Mouse (Mus musculus): ENCODE measurements around the gene Pkm. TPM values are rescaled to one million over a fixed set of nuclear protein-coding genes. Genes with fewer than 3 reads are reported as not detected.

The Pkm gene
- total and polyA plus RNA-seq, 2 experiments from 2014 or later: 883 to 945 TPM

- Histone ChIP-seq H3K4me3 (ENCODE audit: low read length) (no peak overlapping the region), H3K27me3 (ENCODE audit: insufficient read depth, low read length) (no peaks in the 10 kb centered on the region), H3K27ac (no peak overlapping the region), H3K36me3 (ENCODE audit: insufficient read depth, low read length) (peaks cover 93% of the 10 kb centered on the region), H3K4me2 (ENCODE audit: low read depth, low read length) (no peak overlapping the region), H3K9ac (replicated peaks; ENCODE audit: low read length) (no peak overlapping the region), H3K9me3 (ENCODE audit: low read length) (no peaks in the 10 kb centered on the region), H3K4me1 (ENCODE audit: insufficient read depth, low read length) (no peaks in the 10 kb centered on the region)
- no peak for TF ChIP-seq CTCF (IDR thresholded peaks at IDR 0.05; ENCODE audit: low read depth)
- DNase-seq (ENCODE audit: low spot score) (no peak), ATAC-seq (no peak)
- 81% methylated on average over 12 of the region's 12 CpGs for WGBS
Observed at GRCm38 (mm10) chr9:59672195-59672894, 16.2 kb downstream of the Pkm start.

GRCm38 (mm10) chr9:59673427-59673826 lies 17.3 kb downstream of the Pkm start:
- H3K9ac ChIP-seq (replicated peaks; ENCODE audit: low read length): no peak overlapping the region; the same call in 1 of the 2 replicates
- no peak overlapping the region for H3K4me2 ChIP-seq (ENCODE audit: low read depth, low read length)
- H3K27me3 ChIP-seq (ENCODE audit: insufficient read depth, low read length): no peaks in the 10 kb centered on the region
- no peak for ATAC-seq
- no peak for DNase-seq (ENCODE audit: low spot score)
- no peak overlapping the region for H3K27ac ChIP-seq
- no peak for TF ChIP-seq CTCF (IDR thresholded peaks at IDR 0.05; ENCODE audit: low read depth)
- no peak overlapping the region for H3K4me3 ChIP-seq (ENCODE audit: low read length)
- no peaks in the 10 kb centered on the region for H3K9me3 ChIP-seq (ENCODE audit: low read length)
- no peaks in the 10 kb centered on the region for H3K4me1 ChIP-seq (ENCODE audit: insufficient read depth, low read length)
- WGBS: 74% methylated on average over 2 of the region's 2 CpGs
- H3K36me3 ChIP-seq (ENCODE audit: insufficient read depth, low read length): peaks cover 93% of the 10 kb centered on the region

GRCm38 (mm10) chr9:59675598-59675997 lies 19.4 kb downstream of the Pkm start:
- no peak for ATAC-seq
- H3K9me3 ChIP-seq (ENCODE audit: low read length): no peaks in the 10 kb centered on the region
- no peaks in the 10 kb centered on the region for H3K27me3 ChIP-seq (ENCODE audit: insufficient read depth, low read length)
- WGBS: 83% methylated on average over 14 of the region's 14 CpGs
- H3K9ac ChIP-seq (replicated peaks; ENCODE audit: low read length): no peak overlapping the region
- H3K4me1 ChIP-seq (ENCODE audit: insufficient read depth, low read length): peaks cover 4% of the 10 kb centered on the region; the same call in 1 of the 2 replicates
- no peak overlapping the region for H3K4me3 ChIP-seq (ENCODE audit: low read length)
- TF ChIP-seq CTCF (IDR thresholded peaks at IDR 0.05; ENCODE audit: low read depth): no peak
- no peak overlapping the region for H3K27ac ChIP-seq
- H3K36me3 ChIP-seq (ENCODE audit: insufficient read depth, low read length): peaks cover 75% of the 10 kb centered on the region
- no peak overlapping the region for H3K4me2 ChIP-seq (ENCODE audit: low read depth, low read length)
- DNase-seq (ENCODE audit: low spot score): no peak

GRCm38 (mm10) chr9:59678313-59678712 lies 22.1 kb downstream of the Pkm start:
- Histone ChIP-seq H3K9me3 (ENCODE audit: low read length) (no peaks in the 10 kb centered on the region), H3K4me3 (ENCODE audit: low read length) (no peak overlapping the region), H3K36me3 (ENCODE audit: insufficient read depth, low read length) (peaks cover 48% of the 10 kb centered on the region), H3K4me2 (ENCODE audit: low read depth, low read length) (no peak overlapping the region), H3K4me1 (ENCODE audit: insufficient read depth, low read length) (peaks cover 4% of the 10 kb centered on the region; the same call in 1 of the 2 replicates), H3K9ac (replicated peaks; ENCODE audit: low read length) (no peak overlapping the region), H3K27ac (no peak overlapping the region), H3K27me3 (ENCODE audit: insufficient read depth, low read length) (no peaks in the 10 kb centered on the region)
- DNase-seq (ENCODE audit: low spot score) (peak; percentile 72), ATAC-seq (peak; percentile 65)
- TF ChIP-seq CTCF (IDR thresholded peaks at IDR 0.05; ENCODE audit: low read depth): peak; percentile 86
- WGBS: 18% methylated on average over 1 of the region's 1 CpGs

GRCm38 (mm10) chr9:59679678-59680533 lies 23.7 kb downstream of the Pkm start, which contains the start of gene Gramd2:
Gramd2 (plus strand) TSS chr9:59680144.
- WGBS: 2% methylated on average over 46 of the region's 47 CpGs
- Histone ChIP-seq H3K27ac (peak within 1 kb of the TSS; percentile 27; the same call in 1 of the 2 replicates), H3K4me1 (ENCODE audit: insufficient read depth, low read length) (peaks cover 4% of the 10 kb centered on the region; the same call in 1 of the 2 replicates), H3K4me3 (ENCODE audit: low read length) (peak within 1 kb of the TSS; percentile 59), H3K27me3 (ENCODE audit: insufficient read depth, low read length) (no peaks in the 10 kb centered on the region), H3K9ac (replicated peaks; ENCODE audit: low read length) (peak within 1 kb of the TSS; percentile 61), H3K36me3 (ENCODE audit: insufficient read depth, low read length) (peaks cover 33% of the 10 kb centered on the region), H3K4me2 (ENCODE audit: low read depth, low read length) (peak within 1 kb of the TSS; percentile 91), H3K9me3 (ENCODE audit: low read length) (no peaks in the 10 kb centered on the region)
- peak; percentile 92 for ATAC-seq
- no peak for TF ChIP-seq CTCF (IDR thresholded peaks at IDR 0.05; ENCODE audit: low read depth)
- DNase-seq (ENCODE audit: low spot score): peak; percentile 90

- peaks cover 27% of the 10 kb centered on the region for H3K36me3 ChIP-seq (ENCODE audit: insufficient read depth, low read length)
- no peaks in the 10 kb centered on the region for H3K27me3 ChIP-seq (ENCODE audit: insufficient read depth, low read length)
- TF ChIP-seq CTCF (IDR thresholded peaks at IDR 0.05; ENCODE audit: low read depth): no peak
- H3K4me1 ChIP-seq (ENCODE audit: insufficient read depth, low read length): peaks cover 4% of the 10 kb centered on the region; the same call in 1 of the 2 replicates
- no peaks in the 10 kb centered on the region for H3K9me3 ChIP-seq (ENCODE audit: low read length)
- 9% methylated on average over 16 of the region's 16 CpGs for WGBS
- no peak for DNase-seq (ENCODE audit: low spot score)
- H3K4me3 ChIP-seq (ENCODE audit: low read length): peak overlapping the region; percentile 59
- no peak overlapping the region for H3K27ac ChIP-seq
- ATAC-seq: peak; percentile 16; the same call in 1 of the 2 replicates
- peak overlapping the region; percentile 61 for H3K9ac ChIP-seq (replicated peaks; ENCODE audit: low read length)
- H3K4me2 ChIP-seq (ENCODE audit: low read depth, low read length): peak overlapping the region; percentile 91
Observed at GRCm38 (mm10) chr9:59680534-59680875, 24.3 kb downstream of the Pkm start.

Measured in hindbrain, postnatal 0 days (tissue).